Mouse (Mus musculus) liver, adult 2 months (tissue): ENCODE measurements around the gene Ephx3.

Experiments
- CTCF ChIP-seq: fragments of 200-500 bp; IDR thresholded peaks from 2 replicates; pipeline ENCODE4 v1.5.1; 2011; ENCODE audit warnings: low read depth, low read length, control low read depth
- POLR2A ChIP-seq: fragments of 200-500 bp; IDR thresholded peaks from 2 replicates; pipeline ENCODE4 v1.6.1; 2011; ENCODE audit warnings: low read length, control low read depth; ENCODE audit not compliant: insufficient read depth; ENCODE audit errors: extremely low read depth

- no peak for TF ChIP-seq CTCF
- no peak for TF ChIP-seq POLR2A
Measured at GRCm38 (mm10) chr17:32158841-32159240, 30.5 kb downstream of the Ephx3 start.
